Mouse (Mus musculus): ENCODE data around the gene Arhgap5. TPM values are rescaled to one million over a fixed set of nuclear protein-coding genes. Genes with fewer than 3 reads are reported as not detected.

Gene Arhgap5
- total RNA-seq, 2 experiments from 2014 or later: 55.0 to 61.7 TPM

Other genes with a start within 250 kb of the Arhgap5 start
- gene Akap6, start 195.4 kb downstream of the Arhgap5 start, total RNA-seq (2021): 10 to 100 TPM; 58.8 to 60.4 TPM